In the genomic region with DNA sequence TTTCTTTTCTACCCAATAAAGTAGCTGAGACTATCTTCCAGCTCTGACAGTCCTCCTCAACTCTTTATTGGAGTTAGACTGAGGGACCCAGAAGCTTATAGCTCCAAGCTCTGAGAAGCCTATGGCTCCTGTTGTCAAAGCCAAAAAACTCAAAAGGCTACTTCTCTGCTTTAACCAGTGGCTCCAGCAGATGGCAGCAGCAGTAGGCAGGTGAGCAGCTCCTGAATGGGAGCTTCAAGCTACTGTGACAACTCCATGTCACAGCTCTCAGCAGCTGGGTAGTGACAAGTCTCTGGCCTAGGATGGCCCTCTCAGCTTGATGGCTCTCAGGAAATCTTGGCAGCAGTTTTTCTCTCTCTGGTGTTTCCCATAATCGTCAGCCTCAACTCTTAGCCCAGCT, we compare ENCODE assay signal across 8 mouse cellular contexts. TPM values are rescaled to one million over a fixed set of nuclear protein-coding genes. Genes with fewer than 3 reads are reported as not detected.
DNase-seq lines count a peak whose midpoint lies in the region; ATAC-seq and TF ChIP-seq lines count a peak whose summit lies in the region.

No protein-coding gene starts in this region.

- H3K27me3 ChIP-seq in hindbrain, embryonic 10.5 days (ENCODE audit: insufficient read depth, poor library complexity, severe bottlenecking), result no peaks in the 10 kb centered on the region
- H3K27me3 ChIP-seq in hindbrain, embryonic 12.5 days, result no peaks in the 10 kb centered on the region
- no peaks in the 10 kb centered on the region for H3K27me3 ChIP-seq in midbrain, embryonic 14.5 days (ENCODE audit: control insufficient read depth, insufficient read depth, low read length)

- no peak overlapping the region for H3K4me2 ChIP-seq in hindbrain, embryonic 12.5 days (replicated peaks)
- no peak overlapping the region for H3K4me2 ChIP-seq in midbrain, embryonic 14.5 days (ENCODE audit: low read length)

- TF ChIP-seq CTCF in left cerebral cortex, adult 2 months (IDR thresholded peaks at IDR 0.05), result peak; percentile 84

- H3K4me3 ChIP-seq in hindbrain, embryonic 10.5 days, result no peak overlapping the region
- no peak overlapping the region for H3K4me3 ChIP-seq in hindbrain, embryonic 12.5 days
- no peak overlapping the region for H3K4me3 ChIP-seq in left cerebral cortex, adult 2 months
- no peak overlapping the region for H3K4me3 ChIP-seq in midbrain, embryonic 14.5 days (replicated peaks; ENCODE audit: low read depth, low read length)

- peaks cover 10% of the 10 kb centered on the region for H3K36me3 ChIP-seq in hindbrain, embryonic 10.5 days
- peaks cover 12% of the 10 kb centered on the region; the same call in 1 of the 2 replicates for H3K36me3 ChIP-seq in hindbrain, embryonic 12.5 days
- peaks cover 7% of the 10 kb centered on the region for H3K36me3 ChIP-seq in midbrain, embryonic 14.5 days (ENCODE audit: control insufficient read depth, insufficient read depth, low read length)

- peak; percentile 73 for DNase-seq in hindbrain, embryonic 10.5 days (ENCODE audit: low spot score)
- peak; percentile 51 for DNase-seq in cerebellum, adult 11-12 months
- DNase-seq in left cerebral cortex, adult 2 months (ENCODE audit: extremely low spot score in 1 of 2, low spot score in 2 of 2), result peak; percentile 68 to 78
- DNase-seq in midbrain, embryonic 14.5 days, result peak; percentile 87
- DNase-seq in spleen, postnatal 10 days (ENCODE audit: low spot score in 2 of 2), result peak; percentile 15 to 73

- WGBS in hindbrain, embryonic 10.5 days, result 16% methylated on average over 1 of the region's 1 CpGs
- WGBS in hindbrain, embryonic 12.5 days, result 12% methylated on average over 1 of the region's 1 CpGs
- 33% methylated on average over 1 of the region's 1 CpGs for WGBS in midbrain, embryonic 14.5 days

- no peaks in the 10 kb centered on the region for H3K4me1 ChIP-seq in hindbrain, embryonic 10.5 days (replicated peaks)
- H3K4me1 ChIP-seq in hindbrain, embryonic 12.5 days, result no peaks in the 10 kb centered on the region
- H3K4me1 ChIP-seq in midbrain, embryonic 14.5 days (ENCODE audit: control insufficient read depth, insufficient read depth, low read length), result no peaks in the 10 kb centered on the region

- intact Hi-C loops in left cerebral cortex, adult 2 months (cut with DNase I), result loop anchor here (2.0 to 5.0 kb wide), 2 partner anchors 108 to 131 kb away; no protein-coding TSS in a partner anchor

- no peaks in the 10 kb centered on the region for H3K9me3 ChIP-seq in hindbrain, embryonic 10.5 days
- H3K9me3 ChIP-seq in hindbrain, embryonic 12.5 days (replicated peaks), result no peaks in the 10 kb centered on the region
- H3K9me3 ChIP-seq in midbrain, embryonic 14.5 days (ENCODE audit: control insufficient read depth, low read length), result no peaks in the 10 kb centered on the region

- no peak overlapping the region for H3K9ac ChIP-seq in hindbrain, embryonic 12.5 days
- H3K9ac ChIP-seq in midbrain, embryonic 14.5 days (replicated peaks; ENCODE audit: low read length), result no peak overlapping the region

- ATAC-seq in hindbrain, embryonic 12.5 days (ENCODE audit: low FRiP score), result no peak
- peak; percentile 82 for ATAC-seq in frontal cortex, adult (ENCODE audit: low TSS enrichment)
- peak; percentile 46 for ATAC-seq in inflammation-experienced regulatory T-cells, adult 6 months
- no peak for ATAC-seq in midbrain, embryonic 14.5 days (ENCODE audit: low FRiP score, low TSS enrichment)

- no peak overlapping the region for H3K27ac ChIP-seq in hindbrain, embryonic 10.5 days
- no peak overlapping the region for H3K27ac ChIP-seq in hindbrain, embryonic 12.5 days
- no peak overlapping the region for H3K27ac ChIP-seq in left cerebral cortex, adult 2 months
- H3K27ac ChIP-seq in midbrain, embryonic 14.5 days (replicated peaks; ENCODE audit: low read depth, low read length), result no peak overlapping the region

RNA-seq across cellular contexts. Expression of a gene that starts 27.1 kb away (rescaled TPM):
- polyA plus RNA-seq in hindbrain, embryonic 10.5 days (2016; fragmentation: Nextera tagmentation; extraction: Ambion mirVana), result 4.3 and 4.8 TPM in 2 replicates
- 6.7 and 8.5 TPM in 2 replicates for polyA plus RNA-seq in hindbrain, embryonic 12.5 days (2016; fragmentation: Nextera tagmentation; extraction: Ambion mirVana)
- under 1 TPM in 1 of 3 experiments, not detected in 2; 0.08 TPM for polyA plus RNA-seq in inflammation-experienced regulatory T-cells, adult 6 months (2017; shearing (Covaris generic))
- 100 to 1,000 TPM; 107 to 113 TPM for total RNA-seq in left cerebral cortex, adult 2 months (2021)
- polyA plus RNA-seq in midbrain, embryonic 14.5 days (2014; fragmentation: Nextera tagmentation; extraction: Ambion mirVana), result 7.3 and 8.3 TPM in 2 replicates

RNA-seq across cellular contexts. Expression of a gene that starts 58.8 kb away (rescaled TPM):
- 6.5 and 6.8 TPM in 2 replicates for polyA plus RNA-seq in hindbrain, embryonic 10.5 days (2016; fragmentation: Nextera tagmentation; extraction: Ambion mirVana)
- polyA plus RNA-seq in hindbrain, embryonic 12.5 days (2016; fragmentation: Nextera tagmentation; extraction: Ambion mirVana), result 5.8 and 6.5 TPM in 2 replicates
- 1 to 10 TPM; 4.6 to 5.1 (median 4.8) TPM for polyA plus RNA-seq in inflammation-experienced regulatory T-cells, adult 6 months (2017; shearing (Covaris generic))
- 1 to 10 TPM; 6.8 to 6.9 TPM for total RNA-seq in left cerebral cortex, adult 2 months (2021)
- 8.4 and 10.3 TPM in 2 replicates for polyA plus RNA-seq in midbrain, embryonic 14.5 days (2014; fragmentation: Nextera tagmentation; extraction: Ambion mirVana)

Comparison
In these comparisons a context has a peak if more than half of its experiments do, and no peak if none do; other contexts are left out.
1. ATAC-seq: peak in frontal cortex, adult (single experiment) and inflammation-experienced regulatory T-cells, adult 6 months (single experiment); none in hindbrain, embryonic 12.5 days (single experiment) and midbrain, embryonic 14.5 days (single experiment).
2. Peak in every context shown above with its lines, with median percentiles within 50 percentile points of each other: DNase-seq.